Comparison of ENCODE assay signal across 17 mouse cellular contexts in genomic region chr6:82694668-82695067, GRCm38 (mm10). TPM values are rescaled to one million over a fixed set of nuclear protein-coding genes. Genes with fewer than 3 reads are reported as not detected.
DNase-seq lines count a peak whose midpoint lies in the region; ATAC-seq lines count a peak whose summit lies in the region.
"Had no signal": no experiment of that assay in that cellular context is flagged by ENCODE, and none has a peak within 500 bp of the region (broad histone marks: within the 10 kb centered on the region; RNA-seq: fewer than 3 reads in every experiment).

No protein-coding gene starts in this region.

- 45% methylated on average over 13 of the region's 13 CpGs for WGBS in hindbrain, embryonic 14.5 days
- WGBS in hindbrain, embryonic 12.5 days = 54% methylated on average over 13 of the region's 13 CpGs
- 47% methylated on average over 13 of the region's 13 CpGs for WGBS in intestine, embryonic 15.5 days

- no peak overlapping the region for H3K4me2 ChIP-seq in hindbrain, embryonic 14.5 days (replicated peaks)
- H3K4me2 ChIP-seq in hindbrain, embryonic 12.5 days (replicated peaks) = no peak overlapping the region
- H3K4me2 ChIP-seq in intestine, embryonic 15.5 days (replicated peaks) = no peak overlapping the region

- no peaks in the 10 kb centered on the region for H3K4me1 ChIP-seq in hindbrain, embryonic 14.5 days (replicated peaks; ENCODE audit: control insufficient read depth, insufficient read depth, low read length)
- H3K4me1 ChIP-seq in hindbrain, embryonic 12.5 days = 0 out of 2 replicates have a peak, but pooled peaks cover 4% of the 10 kb centered on the region
- no peaks in the 10 kb centered on the region for H3K4me1 ChIP-seq in intestine, embryonic 15.5 days (replicated peaks)
- H3K4me1 ChIP-seq: megakaryocyte, embryonic 14.5 days had no signal

- H3K27me3 ChIP-seq in hindbrain, embryonic 14.5 days (ENCODE audit: control insufficient read depth, insufficient read depth, low read length) = no peaks in the 10 kb centered on the region
- no peaks in the 10 kb centered on the region for H3K27me3 ChIP-seq in hindbrain, embryonic 12.5 days
- H3K27me3 ChIP-seq in intestine, embryonic 15.5 days (replicated peaks) = no peaks in the 10 kb centered on the region

- no peak overlapping the region for H3K27ac ChIP-seq in hindbrain, embryonic 14.5 days
- no peak overlapping the region for H3K27ac ChIP-seq in hindbrain, embryonic 12.5 days
- H3K27ac ChIP-seq in intestine, embryonic 15.5 days = no peak overlapping the region
- H3K27ac ChIP-seq: limb, embryonic 10.5 days had no signal

- no peak overlapping the region for H3K9ac ChIP-seq in hindbrain, embryonic 14.5 days
- no peak overlapping the region for H3K9ac ChIP-seq in hindbrain, embryonic 12.5 days
- H3K9ac ChIP-seq in intestine, embryonic 15.5 days = no peak overlapping the region

- H3K36me3 ChIP-seq in hindbrain, embryonic 14.5 days (replicated peaks; ENCODE audit: control insufficient read depth, insufficient read depth) = no peaks in the 10 kb centered on the region
- H3K36me3 ChIP-seq in hindbrain, embryonic 12.5 days = no peaks in the 10 kb centered on the region
- no peaks in the 10 kb centered on the region for H3K36me3 ChIP-seq in intestine, embryonic 15.5 days
- H3K36me3 ChIP-seq: limb, embryonic 10.5 days had no signal

- no peak overlapping the region for H3K4me3 ChIP-seq in hindbrain, embryonic 14.5 days (replicated peaks; ENCODE audit: low read length)
- H3K4me3 ChIP-seq in hindbrain, embryonic 12.5 days = no peak overlapping the region
- H3K4me3 ChIP-seq in intestine, embryonic 15.5 days (replicated peaks) = no peak overlapping the region
- H3K4me3 ChIP-seq: limb, embryonic 10.5 days; megakaryocyte, embryonic 14.5 days had no signal

- no peak for DNase-seq in frontal cortex, postnatal 14 days (ENCODE audit: low spot score in 2 of 2)
- DNase-seq in hindbrain, embryonic 14.5 days (ENCODE audit: low spot score) = no peak
- peak; percentile 94 for DNase-seq in R1 (ENCODE audit: low read depth, low spot score)
- peak; percentile 24 for DNase-seq in embryo, embryonic 11 days
- DNase-seq: cerebellum, adult 11 months; cerebellum, postnatal 36 days; kidney, adult 2 months; kidney, postnatal 4 days; layer of hippocampus, postnatal 36 days; lung, adult 2 months; thymus, adult 18-20 months had no signal

- no peaks in the 10 kb centered on the region for H3K9me3 ChIP-seq in hindbrain, embryonic 14.5 days (ENCODE audit: control insufficient read depth, low read length)
- H3K9me3 ChIP-seq in hindbrain, embryonic 12.5 days (replicated peaks) = no peaks in the 10 kb centered on the region
- no peaks in the 10 kb centered on the region for H3K9me3 ChIP-seq in intestine, embryonic 15.5 days
- H3K9me3 ChIP-seq: limb, embryonic 10.5 days had no signal

- ATAC-seq in frontal cortex, adult (ENCODE audit: low TSS enrichment) = peak; percentile 55; the same call in 1 of the 2 replicates
- peak; percentile 48; the same call in 1 of the 2 replicates for ATAC-seq in hindbrain, embryonic 14.5 days (ENCODE audit: low FRiP score)
- no peak for ATAC-seq in hindbrain, embryonic 12.5 days (ENCODE audit: low FRiP score)
- no peak for ATAC-seq in intestine, embryonic 15.5 days
- ATAC-seq: activated CD4-positive, CD25-positive, alpha-beta regulatory T cell, adult 4 months had no signal

RNA-seq across cellular contexts. Expression of gene Pole4, which starts 10.5 kb away (rescaled TPM):
- 145 and 157 TPM in 2 replicates for polyA plus RNA-seq in hindbrain, embryonic 14.5 days (2014; fragmentation: Nextera tagmentation; extraction: Ambion mirVana)
- polyA plus RNA-seq in hindbrain, embryonic 12.5 days (2016; fragmentation: Nextera tagmentation; extraction: Ambion mirVana) = 94.6 and 99.0 TPM in 2 replicates
- 96.4 and 101 TPM in 2 replicates for polyA plus RNA-seq in intestine, embryonic 15.5 days (2015; fragmentation: Nextera tagmentation; extraction: Ambion mirVana)

Comparison
In these comparisons a context has a peak if more than half of its experiments do, and no peak if none do; other contexts are left out.
1. ATAC-seq: peak in frontal cortex, adult (single experiment) and hindbrain, embryonic 14.5 days (single experiment); none in hindbrain, embryonic 12.5 days (single experiment) and intestine, embryonic 15.5 days (single experiment).
2. DNase-seq: peak in R1 (single experiment) and embryo, embryonic 11 days (single experiment); none in frontal cortex, postnatal 14 days (0 of 2) and hindbrain, embryonic 14.5 days (single experiment).